Mouse (Mus musculus) liver, adult 2 months (tissue): ENCODE measurements at regions not wholly inside any gene's neighbourhood (a gene's known extent, or its start where the extent isn't known, plus 50 kb on each side); places are given as distances from the start of the nearest gene placed in this dataset.

Experiments
- CTCF ChIP-seq: fragments of 200-500 bp; IDR thresholded peaks from 2 replicates; pipeline ENCODE4 v1.5.1; 2011; ENCODE audit warnings: low read depth, low read length, control low read depth
- POLR2A ChIP-seq: fragments of 200-500 bp; IDR thresholded peaks from 2 replicates; pipeline ENCODE4 v1.6.1; 2011; ENCODE audit warnings: low read length, control low read depth; ENCODE audit not compliant: insufficient read depth; ENCODE audit errors: extremely low read depth

- no peak for TF ChIP-seq POLR2A
- no peak for TF ChIP-seq CTCF
Observed at GRCm38 (mm10) chr12:70563446-70563845, 110.6 kb downstream of the Tmx1 start.
